ENCODE assay signal across 13 mouse cellular contexts in genomic region chr10:122432690-122433089, GRCm38 (mm10). TPM values are rescaled to one million over a fixed set of nuclear protein-coding genes. Genes with fewer than 3 reads are reported as not detected.
"Had no signal": no experiment of that assay in that cellular context is flagged by ENCODE, and none has a peak within 500 bp of the region (broad histone marks: within the 10 kb centered on the region; RNA-seq: fewer than 3 reads in every experiment).

No protein-coding gene starts in this region.

- DNase-seq: retina, postnatal 1 day; right cerebral cortex, adult 18-20 months; right cerebral cortex, postnatal 14 days; right cerebral cortex, postnatal 25 days; right cerebral cortex, postnatal 4 days; spleen, adult 18-20 months; thymus, adult 18-20 months; thymus, adult 2 months; thymus, postnatal 14 days; thymus, postnatal 25 days; thymus, postnatal 36 days; thymus, postnatal 4 days had no signal

RNA-seq across cellular contexts. Expression of gene Avpr1a, which starts 15.6 kb away (rescaled TPM):
- total RNA-seq: neutrophil, adult 5-6 weeks had no signal
